Comparison of ENCODE assay signal across 8 mouse cellular contexts in the genomic region with DNA sequence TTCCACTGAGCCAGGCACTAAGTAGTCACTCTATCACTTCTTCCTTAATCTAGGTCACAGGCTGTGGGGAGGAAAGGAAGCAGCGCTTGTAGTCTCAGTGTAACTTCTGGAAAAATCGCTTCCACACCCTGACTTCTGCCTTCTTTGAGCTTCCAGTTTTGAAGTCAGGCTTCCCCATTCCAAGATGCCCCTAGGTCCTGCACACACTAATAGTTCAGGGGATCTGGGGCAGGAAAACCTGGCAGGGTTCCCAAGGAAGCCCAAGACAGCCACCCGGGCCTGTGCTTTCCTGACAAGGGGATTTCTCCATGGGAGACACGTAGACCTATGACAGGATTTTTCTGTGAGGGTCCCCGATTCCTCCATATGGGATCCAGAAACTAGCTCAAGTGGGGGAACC. TPM values are rescaled to one million over a fixed set of nuclear protein-coding genes. Genes with fewer than 3 reads are reported as not detected.
DNase-seq lines count a peak whose midpoint lies in the region; ATAC-seq and TF ChIP-seq lines count a peak whose summit lies in the region.

No protein-coding gene starts in this region.

- H3K4me3 ChIP-seq in heart, postnatal 0 days (ENCODE audit: low read depth, low read length), result peak overlapping the region; percentile 98
- H3K4me3 ChIP-seq in limb, embryonic 14.5 days (replicated peaks; ENCODE audit: low read length), result peak overlapping the region; percentile 100
- H3K4me3 ChIP-seq in midbrain, postnatal 0 days (ENCODE audit: low read depth, low read length), result peak overlapping the region; percentile 100

- no peak for TF ChIP-seq CTCF in heart, postnatal 0 days (IDR thresholded peaks at IDR 0.05; ENCODE audit: low read depth)
- TF ChIP-seq CTCF in midbrain, postnatal 0 days (IDR thresholded peaks at IDR 0.05), result no peak

- no peak for TF ChIP-seq POLR2A in limb, embryonic 14.5 days (IDR thresholded peaks at IDR 0.05; ENCODE audit: borderline replicate concordance, extremely low read depth, insufficient read depth, insufficient read length)

- H3K9me3 ChIP-seq in heart, postnatal 0 days (replicated peaks; ENCODE audit: control insufficient read depth, low read length), result no peaks in the 10 kb centered on the region
- H3K9me3 ChIP-seq in limb, embryonic 14.5 days (ENCODE audit: control insufficient read depth, low read length), result no peaks in the 10 kb centered on the region
- H3K9me3 ChIP-seq in midbrain, postnatal 0 days (ENCODE audit: low read length), result no peaks in the 10 kb centered on the region

- no peaks in the 10 kb centered on the region; the same call in 1 of the 2 replicates for H3K36me3 ChIP-seq in heart, postnatal 0 days (replicated peaks; ENCODE audit: control insufficient read depth, insufficient read depth, low read length)
- no peaks in the 10 kb centered on the region; the same call in 1 of the 2 replicates for H3K36me3 ChIP-seq in limb, embryonic 14.5 days (ENCODE audit: control insufficient read depth, insufficient read depth, low read length)
- no peaks in the 10 kb centered on the region for H3K36me3 ChIP-seq in midbrain, postnatal 0 days (ENCODE audit: insufficient read depth, low read length)

- peak overlapping the region; percentile 95 for H3K4me2 ChIP-seq in heart, postnatal 0 days (ENCODE audit: low read depth, low read length)
- H3K4me2 ChIP-seq in limb, embryonic 14.5 days (replicated peaks; ENCODE audit: low read depth, low read length, severe bottlenecking), result peak overlapping the region; percentile 96
- H3K4me2 ChIP-seq in midbrain, postnatal 0 days (ENCODE audit: low read depth, low read length, poor library complexity, severe bottlenecking), result peak overlapping the region; percentile 98

- no peak for ATAC-seq in heart, postnatal 0 days (ENCODE audit: insufficient read depth, low read depth)
- no peak for ATAC-seq in limb, embryonic 14.5 days (ENCODE audit: low FRiP score, low read depth)
- ATAC-seq in midbrain, postnatal 0 days (ENCODE audit: low FRiP score), result no peak

- peak overlapping the region; percentile 80 for H3K27ac ChIP-seq in heart, postnatal 0 days (ENCODE audit: low read depth)
- no peak overlapping the region for H3K27ac ChIP-seq in limb, embryonic 14.5 days (replicated peaks; ENCODE audit: low read depth, low read length)
- H3K27ac ChIP-seq in midbrain, postnatal 0 days (ENCODE audit: low read depth, low read length), result peak overlapping the region; percentile 90

- peak; percentile 22 to 38 for DNase-seq in layer of hippocampus, postnatal 10 days (ENCODE audit: low spot score in 2 of 2)
- DNase-seq in layer of hippocampus, postnatal 25 days (ENCODE audit: extremely low spot score in 1 of 2, low spot score in 1 of 2), result no peak
- DNase-seq in cerebellum, postnatal 14 days, result peak; percentile 47 to 49
- no peak for DNase-seq in heart, postnatal 0 days (ENCODE audit: low spot score)
- DNase-seq in limb, embryonic 14.5 days (ENCODE audit: low spot score), result no peak
- no peak for DNase-seq in midbrain, postnatal 0 days (ENCODE audit: low spot score)
- no peak for DNase-seq in urinary bladder, postnatal 14 days (ENCODE audit: low spot score)
- no peak for DNase-seq in left cerebral cortex, adult 11 months (ENCODE audit: low spot score)

- H3K4me1 ChIP-seq in heart, postnatal 0 days (ENCODE audit: control insufficient read depth, insufficient read depth), result peaks cover 26% of the 10 kb centered on the region
- peaks cover 18% of the 10 kb centered on the region for H3K4me1 ChIP-seq in limb, embryonic 14.5 days (ENCODE audit: control insufficient read depth, insufficient read depth, low read length)
- peaks cover 17% of the 10 kb centered on the region for H3K4me1 ChIP-seq in midbrain, postnatal 0 days (ENCODE audit: insufficient read depth, low read length)

- WGBS in heart, postnatal 0 days, result 7% methylated on average over 5 of the region's 5 CpGs
- WGBS in limb, embryonic 14.5 days, result 27% methylated on average over 5 of the region's 5 CpGs
- 28% methylated on average over 5 of the region's 5 CpGs for WGBS in midbrain, postnatal 0 days

- TF ChIP-seq EP300 in heart, postnatal 0 days (IDR thresholded peaks at IDR 0.05; ENCODE audit: low read depth), result no peak

- H3K27me3 ChIP-seq in heart, postnatal 0 days (ENCODE audit: control insufficient read depth, insufficient read depth, low read length), result no peaks in the 10 kb centered on the region
- H3K27me3 ChIP-seq in limb, embryonic 14.5 days (ENCODE audit: control insufficient read depth, insufficient read depth, low read length), result no peaks in the 10 kb centered on the region
- no peaks in the 10 kb centered on the region for H3K27me3 ChIP-seq in midbrain, postnatal 0 days (ENCODE audit: insufficient read depth, low read length)

- peak overlapping the region; percentile 96 for H3K9ac ChIP-seq in heart, postnatal 0 days (replicated peaks; ENCODE audit: low read depth, low read length)
- peak overlapping the region; percentile 96 for H3K9ac ChIP-seq in limb, embryonic 14.5 days (ENCODE audit: low read depth, low read length, severe bottlenecking)
- H3K9ac ChIP-seq in midbrain, postnatal 0 days (replicated peaks; ENCODE audit: low read length, poor library complexity, severe bottlenecking), result peak overlapping the region; percentile 99

RNA-seq across cellular contexts. Expression of gene Ap3d1, which starts 0.9 kb away (rescaled TPM):
- total RNA-seq in layer of hippocampus, postnatal 10 days (2021), result 100 to 1,000 TPM; 135 to 139 TPM
- total RNA-seq in layer of hippocampus, postnatal 25 days (2021), result 100 to 1,000 TPM; 128 to 143 TPM
- 72.7 and 77.9 TPM in 2 replicates for total RNA-seq in heart, postnatal 0 days (2014; rRNA removed; ENCODE audit: low replicate concordance)
- 31.6 and 34.3 TPM in 2 replicates for polyA plus RNA-seq in heart, postnatal 0 days (2015; fragmentation: Nextera tagmentation; extraction: Ambion mirVana)
- polyA plus RNA-seq in limb, embryonic 14.5 days (2012; rRNA removed), result 123 and 150 TPM in 2 replicates
- polyA plus RNA-seq in limb, embryonic 14.5 days (2014; fragmentation: Nextera tagmentation; extraction: Ambion mirVana), result 75.1 and 82.9 TPM in 2 replicates
- 182 and 183 TPM in 2 replicates for total RNA-seq in midbrain, postnatal 0 days (2014; rRNA removed)
- 95.4 and 105 TPM in 2 replicates for polyA plus RNA-seq in midbrain, postnatal 0 days (2015; fragmentation: Nextera tagmentation; extraction: Ambion mirVana)

RNA-seq across cellular contexts. Expression of gene Dot1l, which starts 13.9 kb away (rescaled TPM):
- total RNA-seq in layer of hippocampus, postnatal 10 days (2021), result 10 to 100 TPM; 61.0 to 67.4 TPM
- total RNA-seq in layer of hippocampus, postnatal 25 days (2021), result 10 to 100 TPM; 39.9 to 60.6 TPM
- total RNA-seq in heart, postnatal 0 days (2014; rRNA removed; ENCODE audit: low replicate concordance), result 19.4 and 32.8 TPM in 2 replicates
- 13.1 and 14.0 TPM in 2 replicates for polyA plus RNA-seq in heart, postnatal 0 days (2015; fragmentation: Nextera tagmentation; extraction: Ambion mirVana)
- 55.1 and 72.2 TPM in 2 replicates for polyA plus RNA-seq in limb, embryonic 14.5 days (2012; rRNA removed)
- 22.7 and 25.6 TPM in 2 replicates for polyA plus RNA-seq in limb, embryonic 14.5 days (2014; fragmentation: Nextera tagmentation; extraction: Ambion mirVana)
- total RNA-seq in midbrain, postnatal 0 days (2014; rRNA removed), result 23.8 and 34.4 TPM in 2 replicates
- 9.9 and 13.4 TPM in 2 replicates for polyA plus RNA-seq in midbrain, postnatal 0 days (2015; fragmentation: Nextera tagmentation; extraction: Ambion mirVana)

RNA-seq across cellular contexts. Expression of gene Izumo4, which starts 39.2 kb away (rescaled TPM):
- 10 to 100 TPM; 51.0 to 69.9 TPM for total RNA-seq in layer of hippocampus, postnatal 10 days (2021)
- 10 to 100 TPM; 46.4 to 61.7 TPM for total RNA-seq in layer of hippocampus, postnatal 25 days (2021)
- total RNA-seq in heart, postnatal 0 days (2014; rRNA removed; ENCODE audit: low replicate concordance), result 6.6 and 6.9 TPM in 2 replicates
- polyA plus RNA-seq in heart, postnatal 0 days (2015; fragmentation: Nextera tagmentation; extraction: Ambion mirVana), result 3.6 and 7.3 TPM in 2 replicates
- 64.5 and 66.1 TPM in 2 replicates for polyA plus RNA-seq in limb, embryonic 14.5 days (2012; rRNA removed)
- polyA plus RNA-seq in limb, embryonic 14.5 days (2014; fragmentation: Nextera tagmentation; extraction: Ambion mirVana), result 14.4 and 15.9 TPM in 2 replicates
- 26.3 and 48.0 TPM in 2 replicates for total RNA-seq in midbrain, postnatal 0 days (2014; rRNA removed)
- polyA plus RNA-seq in midbrain, postnatal 0 days (2015; fragmentation: Nextera tagmentation; extraction: Ambion mirVana), result 44.0 and 47.4 TPM in 2 replicates

RNA-seq across cellular contexts. Expression of gene Mob3a, which starts 39.4 kb away (rescaled TPM):
- total RNA-seq in layer of hippocampus, postnatal 10 days (2021), result 10 to 100 TPM; 21.2 to 22.5 TPM
- total RNA-seq in layer of hippocampus, postnatal 25 days (2021), result 10 to 100 TPM; 13.0 to 13.6 TPM
- 15.0 and 15.6 TPM in 2 replicates for total RNA-seq in heart, postnatal 0 days (2014; rRNA removed; ENCODE audit: low replicate concordance)
- 10.8 and 11.5 TPM in 2 replicates for polyA plus RNA-seq in heart, postnatal 0 days (2015; fragmentation: Nextera tagmentation; extraction: Ambion mirVana)
- polyA plus RNA-seq in limb, embryonic 14.5 days (2012; rRNA removed), result 33.7 and 42.7 TPM in 2 replicates
- 35.9 and 36.5 TPM in 2 replicates for polyA plus RNA-seq in limb, embryonic 14.5 days (2014; fragmentation: Nextera tagmentation; extraction: Ambion mirVana)
- total RNA-seq in midbrain, postnatal 0 days (2014; rRNA removed), result 66.6 and 75.1 TPM in 2 replicates
- 44.9 and 48.5 TPM in 2 replicates for polyA plus RNA-seq in midbrain, postnatal 0 days (2015; fragmentation: Nextera tagmentation; extraction: Ambion mirVana)

RNA-seq across cellular contexts. Expression of gene Sf3a2, which starts 56.9 kb away (rescaled TPM):
- total RNA-seq in layer of hippocampus, postnatal 10 days (2021), result 10 to 100 TPM; 42.9 to 45.3 TPM
- total RNA-seq in layer of hippocampus, postnatal 25 days (2021), result 10 to 100 TPM; 46.2 to 52.0 TPM
- 8.8 and 12.7 TPM in 2 replicates for total RNA-seq in heart, postnatal 0 days (2014; rRNA removed; ENCODE audit: low replicate concordance)
- polyA plus RNA-seq in heart, postnatal 0 days (2015; fragmentation: Nextera tagmentation; extraction: Ambion mirVana), result 25.2 and 26.0 TPM in 2 replicates
- polyA plus RNA-seq in limb, embryonic 14.5 days (2012; rRNA removed), result 78.0 and 102 TPM in 2 replicates
- polyA plus RNA-seq in limb, embryonic 14.5 days (2014; fragmentation: Nextera tagmentation; extraction: Ambion mirVana), result 80.6 and 87.6 TPM in 2 replicates
- 18.3 and 34.2 TPM in 2 replicates for total RNA-seq in midbrain, postnatal 0 days (2014; rRNA removed)
- 61.5 and 64.3 TPM in 2 replicates for polyA plus RNA-seq in midbrain, postnatal 0 days (2015; fragmentation: Nextera tagmentation; extraction: Ambion mirVana)

Comparison
In these comparisons a context has a peak if more than half of its experiments do, and no peak if none do; other contexts are left out.
1. DNase-seq: peak in layer of hippocampus, postnatal 10 days (2 of 2) and cerebellum, postnatal 14 days (2 of 2); none in layer of hippocampus, postnatal 25 days (0 of 2), heart, postnatal 0 days (single experiment), limb, embryonic 14.5 days (single experiment), midbrain, postnatal 0 days (single experiment), urinary bladder, postnatal 14 days (single experiment) and left cerebral cortex, adult 11 months (single experiment).
2. Peak in every context shown above with its lines, with median percentiles within 50 percentile points of each other: H3K4me2 ChIP-seq, H3K4me3 ChIP-seq and H3K9ac ChIP-seq.